Mouse (Mus musculus) lung, adult 2 months (tissue): Measurements from ENCODE around the gene Prkca. TPM values are rescaled to one million over a fixed set of nuclear protein-coding genes. Genes with fewer than 3 reads are reported as not detected.

Source experiments
- DNase-seq: peaks from one replicate; pipeline ENCODE4 v3.0.0; 2022
- H3K4me1 ChIP-seq: fragments of 200-500 bp; 2 replicates; pipeline ENCODE4 v1.6.1; 2011; ENCODE audit warnings: low read length; ENCODE audit not compliant: control insufficient read depth, insufficient read depth
- H3K4me3 ChIP-seq: fragments of 200-500 bp; replicated peaks from 2 replicates; pipeline ENCODE3; 2011; ENCODE audit warnings: low read depth, mild to moderate bottlenecking, control low read depth, low read length; ENCODE audit errors: extremely low read depth
- CTCF ChIP-seq: fragments of 200-500 bp; IDR thresholded peaks from 2 replicates; pipeline ENCODE4 v1.5.1; 2011; ENCODE audit warnings: mild to moderate bottlenecking, low read length, control low read depth; ENCODE audit not compliant: insufficient read depth
- POLR2A ChIP-seq: fragments of 200-500 bp; IDR thresholded peaks from 2 replicates; pipeline ENCODE4 v1.6.1; 2011; ENCODE audit warnings: low read depth, mild to moderate bottlenecking, control low read depth, low read length, borderline replicate concordance; ENCODE audit errors: extremely low read depth
- WGBS: fragments of 180-500 bp; shearing (Covaris S2); methylation state at CpG from one replicate; pipeline ENCODE4 v1.1.7; 2018; 5-methylcytosine and 5-hydroxymethylcytosine counted together
- polyA plus RNA-seq: library from polyadenylated mRNA; depleted of rRNA; stranded (reverse); fragments of >200 nt; gene quantifications from 2 replicates; pipeline ENCODE4 v1.2.3, GENCODE M21; 2012

Gene Prkca
- polyA plus RNA-seq, 1 experiment = 13.5 TPM

DNA sequence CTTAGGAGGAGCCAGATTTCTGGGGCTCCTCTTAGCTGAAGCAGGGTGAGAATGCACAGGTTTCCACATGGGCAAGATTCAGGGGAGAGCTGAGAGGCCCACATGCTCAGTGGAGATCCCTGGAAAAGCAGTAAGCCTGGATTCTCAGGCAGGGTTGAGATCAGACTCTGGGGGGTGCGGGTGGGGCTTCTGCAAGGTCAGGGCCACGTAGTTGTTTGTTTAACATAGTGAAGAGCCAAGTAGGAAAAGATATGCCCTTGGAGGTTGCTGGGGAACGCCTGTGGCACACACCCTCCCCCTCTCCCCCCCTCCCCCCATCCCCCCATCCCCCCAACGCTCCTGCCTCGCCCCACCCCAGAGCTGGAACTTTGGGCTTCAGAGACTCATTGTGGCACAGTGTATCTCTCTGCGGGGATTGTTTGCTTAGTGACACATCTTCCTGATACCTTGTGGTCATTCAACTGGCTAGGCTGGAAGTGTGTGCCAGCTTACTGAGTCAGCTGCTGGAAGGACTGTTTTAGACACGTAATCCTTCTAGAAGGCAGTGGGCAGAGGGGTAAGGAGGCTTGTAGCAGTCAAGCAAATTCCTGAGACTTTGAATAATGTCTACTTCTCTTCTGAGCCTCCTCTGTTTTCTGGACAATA lies 21.3 kb upstream of the Prkca start:
- no peak for DNase-seq
- WGBS = 20% methylated on average over 7 of the region's 7 CpGs
- H3K4me3 ChIP-seq = no peak overlapping the region
- TF ChIP-seq POLR2A (no peak), CTCF (no peak)
- H3K4me1 ChIP-seq = no peaks in the 10 kb centered on the region; the same call in 1 of the 2 replicates

DNA sequence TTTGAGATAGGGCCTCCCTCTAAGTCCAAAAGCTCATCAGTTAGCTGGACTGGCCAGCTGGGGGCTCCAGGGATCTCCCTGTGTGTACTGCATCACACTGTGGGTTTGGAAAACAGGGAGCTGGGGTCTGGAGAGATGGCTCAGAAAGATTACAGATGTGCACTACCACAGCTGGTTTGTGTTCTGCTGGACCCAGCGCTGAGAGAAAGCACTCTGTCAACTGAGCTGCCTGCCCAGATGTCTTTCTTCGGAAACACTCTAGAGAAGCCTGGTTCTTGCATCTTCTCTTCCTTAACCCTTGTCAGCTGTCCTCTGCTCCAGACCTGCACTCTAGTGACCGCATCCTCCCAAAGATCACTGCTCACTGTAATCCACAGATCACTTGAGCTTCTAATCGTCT lies 20.3 kb upstream of the Prkca start:
- WGBS = 60% methylated on average over 4 of the region's 4 CpGs
- TF ChIP-seq POLR2A (no peak), CTCF (no peak)
- H3K4me3 ChIP-seq = no peak overlapping the region
- no peak for DNase-seq
- H3K4me1 ChIP-seq = no peaks in the 10 kb centered on the region; the same call in 1 of the 2 replicates

DNA sequence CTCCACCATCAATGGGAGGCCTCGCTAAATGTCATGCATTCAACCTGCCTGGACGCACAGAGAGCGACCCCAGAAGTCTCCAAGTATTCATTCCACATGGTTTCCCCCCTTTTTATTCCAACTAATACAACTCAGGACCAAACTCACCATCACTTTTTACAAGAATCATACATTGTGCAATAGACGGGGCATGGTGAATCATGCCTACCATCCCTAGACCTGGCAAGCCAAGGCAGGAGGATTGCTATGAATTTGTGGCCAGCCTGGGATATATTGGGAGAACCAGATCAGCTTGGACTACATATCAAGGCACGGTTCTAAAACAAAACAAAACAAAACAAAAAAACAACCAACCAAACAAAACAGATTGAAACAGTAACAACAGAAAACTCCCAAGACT lies 19.2 kb upstream of the Prkca start:
- Histone ChIP-seq H3K4me1 (no peaks in the 10 kb centered on the region; the same call in 1 of the 2 replicates), H3K4me3 (no peak overlapping the region)
- no peak for DNase-seq
- 91% methylated on average over 5 of the region's 5 CpGs for WGBS
- TF ChIP-seq POLR2A (no peak), CTCF (no peak)

DNA sequence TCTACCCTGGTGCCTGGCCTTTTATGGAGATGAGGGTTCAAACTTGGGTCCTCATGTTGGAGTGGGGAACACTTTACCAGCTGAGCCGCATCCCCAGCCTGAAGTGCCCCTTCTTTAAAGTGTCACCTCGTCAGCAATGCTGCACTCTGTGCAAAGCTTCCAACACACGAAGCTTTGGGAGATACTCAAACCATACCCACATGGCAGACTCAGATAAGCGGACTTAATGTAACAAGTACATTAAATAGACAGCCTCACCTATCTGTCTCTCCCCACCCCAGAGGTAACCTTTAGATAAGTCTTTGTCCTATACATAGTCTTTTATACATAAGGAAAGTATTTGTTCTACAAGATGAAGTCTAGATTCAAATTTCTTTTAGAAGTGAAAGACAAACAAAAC lies 17.3 kb upstream of the Prkca start:
- no peak for DNase-seq
- WGBS = 74% methylated on average over 4 of the region's 4 CpGs
- Histone ChIP-seq H3K4me3 (no peak overlapping the region), H3K4me1 (no peaks in the 10 kb centered on the region; the same call in 1 of the 2 replicates)
- TF ChIP-seq POLR2A (no peak), CTCF (no peak)

DNA sequence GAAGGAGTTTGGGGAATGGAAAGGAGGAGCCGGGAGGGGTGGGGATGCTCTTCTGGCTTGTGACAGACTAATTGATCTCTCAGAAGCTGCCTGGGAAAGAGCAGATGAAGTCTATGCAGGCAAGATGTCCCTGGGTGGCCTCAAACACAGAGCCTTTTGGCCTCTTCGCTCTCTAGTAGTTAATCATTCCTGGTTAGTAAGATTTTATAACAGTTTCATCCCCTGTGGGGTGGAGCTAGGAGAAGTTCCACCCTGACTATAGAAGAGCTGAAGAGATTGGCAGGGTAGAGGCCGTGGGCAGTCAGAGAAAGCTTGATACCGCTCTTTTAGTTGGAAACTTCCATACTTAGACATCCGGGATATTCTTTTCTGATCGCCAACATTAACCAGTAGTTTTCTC lies 15.2 kb upstream of the Prkca start:
- no peak for DNase-seq
- TF ChIP-seq POLR2A (no peak), CTCF (no peak)

DNA sequence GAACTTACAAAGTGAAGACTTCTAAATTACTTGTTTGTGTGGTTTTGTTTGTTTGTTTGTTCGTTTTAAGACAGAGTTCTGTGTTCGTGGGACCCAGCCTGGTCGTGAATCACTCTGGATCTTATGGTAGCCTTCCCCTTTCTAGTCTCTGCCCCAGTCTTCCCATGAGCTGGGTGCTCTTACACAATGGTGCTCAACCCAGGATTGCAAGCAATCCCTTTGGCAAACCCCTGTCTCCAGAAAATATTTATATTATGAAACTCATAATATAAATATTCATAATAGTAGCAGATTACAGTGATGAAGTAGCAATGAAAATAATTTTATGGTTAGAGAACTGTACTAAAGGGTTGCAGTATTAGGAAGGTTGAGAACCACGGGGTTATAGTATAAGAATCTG lies 12.3 kb upstream of the Prkca start:
- 64% methylated on average over 4 of the region's 4 CpGs for WGBS
- DNase-seq = no peak
- Histone ChIP-seq H3K4me3 (no peak overlapping the region), H3K4me1 (no peaks in the 10 kb centered on the region)
- no peak for TF ChIP-seq POLR2A
- TF ChIP-seq CTCF = no peak

More for the DNA sequence above, 15.2 kb upstream of the Prkca start:
- no peak overlapping the region for H3K4me3 ChIP-seq
- no peaks in the 10 kb centered on the region for H3K4me1 ChIP-seq
- WGBS = 75% methylated on average over 6 of the region's 6 CpGs

DNA sequence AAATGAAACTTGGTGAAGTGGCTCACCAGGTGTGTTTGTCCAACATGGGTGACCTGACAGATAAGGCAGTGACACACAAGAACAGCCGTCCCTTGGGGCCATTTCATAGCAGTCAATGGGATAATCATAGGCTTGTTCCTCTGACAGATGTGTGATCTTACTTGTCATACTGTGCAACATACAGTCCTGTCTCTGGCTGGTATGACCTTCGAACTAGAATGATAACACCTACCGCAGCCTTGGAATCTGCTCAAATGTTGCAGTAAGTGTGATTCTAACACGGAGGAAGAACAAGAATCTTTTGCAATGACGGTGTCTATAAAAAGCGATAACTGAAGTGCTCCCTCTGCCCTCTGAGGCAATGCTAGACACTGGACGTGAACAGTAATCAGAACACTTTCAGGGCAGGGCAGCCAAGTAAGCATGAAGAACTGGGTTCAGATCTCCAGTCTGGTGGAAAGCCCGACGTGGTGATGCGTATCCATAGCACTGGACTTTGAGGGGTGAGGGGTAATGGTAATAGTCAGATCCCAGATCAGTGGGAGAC lies 9.2 kb upstream of the Prkca start:
- no peak overlapping the region for H3K4me3 ChIP-seq
- DNase-seq = no peak
- WGBS = 79% methylated on average over 10 of the region's 10 CpGs
- no peak for TF ChIP-seq POLR2A
- TF ChIP-seq CTCF = no peak
- no peaks in the 10 kb centered on the region for H3K4me1 ChIP-seq

DNA sequence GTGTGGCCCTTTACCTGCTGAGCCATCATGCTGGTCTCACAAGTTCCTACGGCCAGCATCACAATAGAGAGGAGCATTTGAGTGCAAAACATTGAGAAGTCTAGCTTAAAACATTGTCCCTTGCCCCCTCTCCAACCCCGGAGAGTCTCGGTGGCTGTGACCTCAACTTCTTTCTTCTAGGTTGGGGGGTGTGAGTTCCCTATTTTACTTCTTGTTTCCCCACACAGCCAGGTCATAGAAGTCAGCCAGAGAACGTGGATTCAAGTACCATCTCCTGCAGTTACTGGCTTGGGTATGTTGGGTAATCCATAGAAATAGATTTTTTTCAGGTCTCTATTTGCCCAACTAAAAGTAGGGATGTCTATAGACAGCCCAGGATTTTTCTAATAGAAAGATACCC lies 7.1 kb upstream of the Prkca start:
- Histone ChIP-seq H3K4me1 (no peaks in the 10 kb centered on the region), H3K4me3 (no peak overlapping the region)
- no peak for TF ChIP-seq POLR2A
- no peak for TF ChIP-seq CTCF
- DNase-seq = no peak
- WGBS = 64% methylated on average over 4 of the region's 4 CpGs

DNA sequence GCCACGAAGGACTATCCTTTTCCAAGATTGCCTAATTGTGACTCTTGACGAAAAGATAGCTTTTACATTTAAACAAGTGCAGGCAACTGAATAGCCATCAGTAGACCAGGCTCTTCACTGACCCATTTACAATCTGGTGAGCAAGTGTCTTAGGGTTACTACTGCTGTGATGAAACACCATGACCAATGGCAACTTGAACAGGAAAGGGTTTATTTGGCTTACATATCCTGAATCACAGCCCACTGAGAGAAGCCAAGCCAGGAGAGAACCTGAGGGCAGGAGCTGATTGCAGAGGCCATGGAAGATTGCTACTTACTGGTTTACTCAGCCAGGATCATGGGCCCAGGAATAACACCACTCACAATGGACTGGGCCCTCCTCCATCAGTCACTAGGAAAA lies 1.6 kb upstream of the Prkca start:
- H3K4me1 ChIP-seq = peaks cover 3% of the 10 kb centered on the region; the same call in 1 of the 2 replicates
- no peak for DNase-seq
- H3K4me3 ChIP-seq = no peak overlapping the region
- TF ChIP-seq CTCF = no peak
- no peak for TF ChIP-seq POLR2A
- whole genome bisulfite sequencing = 82% methylated on average over 2 of the region's 2 CpGs

DNA sequence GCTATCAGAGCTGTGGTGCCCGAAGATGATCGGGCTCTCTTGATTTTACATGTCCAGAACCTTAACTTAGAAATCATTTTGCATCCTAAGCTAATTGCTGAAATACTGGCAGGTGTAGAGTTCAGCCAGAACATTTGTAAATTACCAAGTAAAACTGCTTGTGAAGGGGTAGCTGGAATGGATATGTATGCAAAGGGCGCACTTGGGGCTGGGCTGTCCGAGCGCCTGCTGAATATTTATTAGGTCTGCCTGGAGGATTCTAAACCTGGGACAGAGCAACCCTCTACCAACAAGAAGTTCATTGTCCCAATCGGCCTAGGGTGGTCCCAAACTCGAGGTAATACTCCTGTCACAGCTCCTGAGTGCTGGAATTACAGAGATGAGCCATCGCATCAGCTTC lies 1.0 kb upstream of the Prkca start:
- TF ChIP-seq CTCF (no peak), POLR2A (no peak)
- 75% methylated on average over 8 of the region's 8 CpGs for WGBS
- no peak overlapping the region for H3K4me3 ChIP-seq
- no peak for DNase-seq
- H3K4me1 ChIP-seq = peaks cover 3% of the 10 kb centered on the region; the same call in 1 of the 2 replicates
